Mouse (Mus musculus) heart, embryonic 13.5 days (tissue): Measurements from ENCODE around the gene Pgam1. TPM values are rescaled to one million over a fixed set of nuclear protein-coding genes. Genes with fewer than 3 reads are reported as not detected.
"Not testable (repeated sequence)": the region's sequence is repeated elsewhere in the genome, so short reads cannot be mapped to it uniquely, and the experiment has no call there.

Experiments used
- ATAC-seq: fragments of 200-750 bp; cut with Nextera tagmentation; 2 replicates; pipeline ENCODE4 v1.8.0; 2017; ENCODE audit warnings: moderate TSS enrichment; ENCODE audit not compliant: insufficient number of reproducible peaks, low FRiP score, low TSS enrichment; ENCODE audit errors: extremely low read depth
- H3K27ac ChIP-seq: fragments of 300-500 bp; sonication (generic); replicated peaks from 2 replicates; pipeline ENCODE4 v1.5.1; 2015; ENCODE audit warnings: moderate library complexity, mild to moderate bottlenecking, inconsistent platforms
- H3K27me3 ChIP-seq: fragments of 300-500 bp; sonication (generic); replicated peaks from 2 replicates; pipeline ENCODE4 v1.6.1; 2015; ENCODE audit warnings: mild to moderate bottlenecking, inconsistent platforms
- H3K36me3 ChIP-seq: fragments of 300-500 bp; sonication (generic); 2 replicates; pipeline ENCODE4 v1.6.1; 2015; ENCODE audit warnings: mild to moderate bottlenecking, inconsistent platforms
- H3K4me1 ChIP-seq: fragments of 300-500 bp; sonication (generic); 2 replicates; pipeline ENCODE4 v1.6.1; 2015; ENCODE audit warnings: inconsistent platforms
- H3K4me2 ChIP-seq: fragments of 300-500 bp; sonication (generic); 2 replicates; pipeline ENCODE4 v1.6.1; 2015; ENCODE audit warnings: inconsistent platforms, mild to moderate bottlenecking, moderate library complexity
- H3K4me3 ChIP-seq: fragments of 300-500 bp; sonication (generic); 2 replicates; pipeline ENCODE4 v1.5.1; 2015; ENCODE audit warnings: moderate library complexity, mild to moderate bottlenecking, inconsistent platforms
- H3K9ac ChIP-seq: fragments of 300-500 bp; sonication (generic); 2 replicates; pipeline ENCODE4 v1.6.1; 2015; ENCODE audit warnings: inconsistent platforms, mild to moderate bottlenecking, moderate library complexity
- H3K9me3 ChIP-seq: fragments of 300-500 bp; sonication (generic); 2 replicates; pipeline ENCODE4 v1.6.1; 2016; ENCODE audit warnings: inconsistent platforms
- WGBS: fragments of 180-500 bp; shearing (Covaris S2); methylation state at CpG from one replicate; pipeline ENCODE4 v1.1.7; 2015; ENCODE audit warnings: mixed read lengths; 5-methylcytosine and 5-hydroxymethylcytosine counted together
- polyA plus RNA-seq: library from polyadenylated mRNA; unstranded; fragments of >200 nt; fragmentation: Nextera tagmentation; extraction: Ambion mirVana; gene quantifications from 2 replicates; pipeline ENCODE4 v1.2.1, GENCODE M21; 2015

Gene Pgam1
- 780 and 862 TPM in 2 replicates for polyA plus RNA-seq

GRCm38 (mm10) chr19:41911178-41912073 lies at the start of gene Pgam1:
Pgam1 (plus strand) TSS chr19:41911923.
- Histone ChIP-seq H3K4me1 (peaks cover 43% of the 10 kb centered on the region), H3K4me2 (peak within 1 kb of the TSS; percentile 90), H3K4me3 (peak within 1 kb of the TSS; percentile 97), H3K36me3 (peaks cover 30% of the 10 kb centered on the region), H3K9me3 (no peaks in the 10 kb centered on the region), H3K9ac (peak within 1 kb of the TSS; percentile 100), H3K27ac (peak within 1 kb of the TSS; percentile 97), H3K27me3 (no peaks in the 10 kb centered on the region)
- ATAC-seq: peak; percentile 89
- 5% methylated on average over 54 of the region's 54 CpGs for WGBS

GRCm38 (mm10) chr19:41866707-41867106 lies 45.0 kb upstream of the Pgam1 start:
- no peak overlapping the region for H3K4me3 ChIP-seq
- H3K9me3 ChIP-seq: no peaks in the 10 kb centered on the region
- no peaks in the 10 kb centered on the region for H3K4me1 ChIP-seq
- H3K36me3 ChIP-seq: peaks cover 95% of the 10 kb centered on the region
- H3K4me2 ChIP-seq: no peak overlapping the region
- WGBS: 92% methylated on average over 8 of the region's 8 CpGs
- H3K27ac ChIP-seq: no peak overlapping the region
- no peaks in the 10 kb centered on the region for H3K27me3 ChIP-seq
- no peak overlapping the region for H3K9ac ChIP-seq
- ATAC-seq: no peak

DNA sequence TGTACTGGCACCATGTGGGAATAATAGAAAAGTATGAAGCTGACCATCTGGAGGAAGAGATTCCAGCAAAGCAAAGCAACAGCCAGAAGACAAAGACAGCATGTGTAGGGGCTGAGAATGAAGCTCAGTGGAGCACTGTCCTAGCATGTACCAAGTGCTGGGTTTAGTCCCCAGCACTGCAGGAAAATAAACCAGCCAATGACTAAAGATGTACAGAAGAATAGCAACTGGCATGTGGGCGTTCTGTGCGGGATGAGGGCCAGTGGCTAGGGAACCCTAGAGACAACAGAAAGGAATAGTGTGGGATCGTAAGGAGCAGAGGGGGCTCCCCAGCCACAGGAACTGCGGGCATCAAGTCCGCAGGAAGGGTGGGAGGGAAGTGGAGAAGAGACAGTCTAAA lies 42.4 kb upstream of the Pgam1 start:
- WGBS: 92% methylated on average over 5 of the region's 5 CpGs
- Histone ChIP-seq H3K36me3 (peaks cover 94% of the 10 kb centered on the region), H3K4me1 (no peaks in the 10 kb centered on the region), H3K9me3 (no peaks in the 10 kb centered on the region), H3K4me2 (no peak overlapping the region), H3K27ac (no peak overlapping the region), H3K27me3 (no peaks in the 10 kb centered on the region), H3K9ac (no peak overlapping the region), H3K4me3 (no peak overlapping the region)
- no peak for ATAC-seq

DNA sequence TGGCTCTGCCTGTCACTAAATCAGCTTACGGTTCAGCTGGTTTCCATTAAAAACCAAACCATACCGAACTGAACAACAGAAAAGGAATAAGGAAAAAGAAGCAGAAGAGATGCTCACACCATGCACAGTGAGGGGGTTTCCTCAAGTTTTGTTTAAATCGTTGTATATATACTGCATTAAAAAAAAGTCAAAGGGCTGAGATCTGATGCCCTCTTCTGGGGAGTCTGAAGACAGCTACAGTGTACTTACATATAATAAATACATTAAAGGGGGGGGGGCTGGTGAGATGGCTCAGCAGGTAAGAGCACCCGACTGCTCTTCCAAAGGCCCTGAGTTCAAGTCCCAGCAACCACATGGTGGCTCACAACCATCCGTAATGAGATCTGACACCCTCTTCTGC lies 41.8 kb upstream of the Pgam1 start:
- H3K9me3 ChIP-seq, H3K4me3 ChIP-seq, H3K4me2 ChIP-seq, ATAC-seq, H3K27ac ChIP-seq, H3K27me3 ChIP-seq, H3K9ac ChIP-seq, H3K4me1 ChIP-seq: not testable (repeated sequence)
- H3K36me3 ChIP-seq: peaks cover 94% of the 10 kb centered on the region
- WGBS: 87% methylated on average over 5 of the region's 5 CpGs

DNA sequence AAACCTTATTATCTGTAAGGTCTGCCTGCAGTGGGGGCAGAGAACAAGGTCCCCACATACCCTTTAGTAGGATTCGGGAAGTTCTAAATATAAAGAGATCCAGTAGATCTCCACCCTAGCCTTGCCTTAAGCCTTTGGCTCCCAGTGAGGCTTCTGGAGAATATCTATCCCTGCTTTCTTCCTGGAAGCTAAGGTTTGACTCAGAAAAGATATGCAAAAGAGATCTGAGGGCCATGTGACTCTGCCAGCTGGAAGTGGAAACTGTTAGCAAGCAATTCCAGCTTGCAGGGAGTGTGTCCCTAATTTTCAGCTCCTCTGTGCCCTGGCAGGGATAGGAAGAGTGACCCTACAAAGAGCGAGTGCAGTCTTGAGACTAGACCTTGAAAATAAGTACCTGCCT lies 39.4 kb upstream of the Pgam1 start:
- Histone ChIP-seq H3K4me2 (no peak overlapping the region), H3K4me3 (no peak overlapping the region), H3K27ac (no peak overlapping the region), H3K27me3 (no peaks in the 10 kb centered on the region), H3K36me3 (peaks cover 94% of the 10 kb centered on the region), H3K4me1 (no peaks in the 10 kb centered on the region), H3K9me3 (no peaks in the 10 kb centered on the region), H3K9ac (no peak overlapping the region)
- ATAC-seq: no peak
- 77% methylated on average over 2 of the region's 2 CpGs for WGBS

DNA sequence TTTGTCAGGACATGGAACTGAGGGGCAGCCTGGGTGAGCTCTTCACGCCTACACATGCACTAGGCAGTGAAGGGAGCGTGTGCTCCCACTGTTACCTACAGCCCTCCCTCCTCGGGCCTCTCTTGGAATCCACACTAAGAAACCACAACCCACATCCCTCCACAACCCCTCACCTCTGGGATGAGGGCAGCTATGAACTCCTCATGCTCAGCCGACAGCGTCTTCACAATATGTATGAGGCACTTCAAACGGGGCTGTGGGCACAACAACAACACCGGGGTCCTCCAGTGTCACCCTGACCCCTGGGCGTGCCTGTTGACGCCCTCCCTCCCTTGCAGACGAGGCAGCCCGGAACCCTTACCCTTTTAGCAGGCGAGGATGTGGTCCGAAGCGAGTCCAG lies 37.4 kb upstream of the Pgam1 start:
- ATAC-seq: 0 out of 2 replicates have a peak, but pooled peaks have one; percentile 30

DNA sequence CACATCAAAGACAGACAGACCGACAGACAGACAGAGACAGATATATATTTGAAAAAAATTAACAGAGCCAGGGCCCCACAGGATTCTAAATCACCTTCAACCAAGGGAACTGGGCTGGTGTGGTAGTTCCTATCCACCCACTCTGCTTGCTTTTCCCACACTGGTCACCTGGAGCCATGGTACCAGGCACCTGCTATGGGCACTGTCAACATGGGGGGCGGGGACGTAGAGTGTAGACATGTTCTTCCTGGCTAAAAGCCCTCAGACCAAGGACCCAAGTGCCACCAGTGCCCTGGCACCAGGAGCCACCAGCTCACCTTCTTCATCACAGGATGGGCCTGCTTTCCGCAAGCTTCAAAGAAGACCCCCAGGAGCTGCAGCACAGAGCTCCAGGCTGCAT lies 29.9 kb upstream of the Pgam1 start:
- ATAC-seq: no peak
- H3K27me3 ChIP-seq: no peaks in the 10 kb centered on the region

More for the DNA sequence above, 37.4 kb upstream of the Pgam1 start:
- H3K4me1 ChIP-seq: no peaks in the 10 kb centered on the region
- no peak overlapping the region for H3K27ac ChIP-seq
- H3K9me3 ChIP-seq: no peaks in the 10 kb centered on the region
- peaks cover 87% of the 10 kb centered on the region for H3K36me3 ChIP-seq
- no peak overlapping the region for H3K9ac ChIP-seq
- H3K4me3 ChIP-seq: no peak overlapping the region
- H3K27me3 ChIP-seq: no peaks in the 10 kb centered on the region
- WGBS: 87% methylated on average over 14 of the region's 14 CpGs
- no peak overlapping the region for H3K4me2 ChIP-seq

DNA sequence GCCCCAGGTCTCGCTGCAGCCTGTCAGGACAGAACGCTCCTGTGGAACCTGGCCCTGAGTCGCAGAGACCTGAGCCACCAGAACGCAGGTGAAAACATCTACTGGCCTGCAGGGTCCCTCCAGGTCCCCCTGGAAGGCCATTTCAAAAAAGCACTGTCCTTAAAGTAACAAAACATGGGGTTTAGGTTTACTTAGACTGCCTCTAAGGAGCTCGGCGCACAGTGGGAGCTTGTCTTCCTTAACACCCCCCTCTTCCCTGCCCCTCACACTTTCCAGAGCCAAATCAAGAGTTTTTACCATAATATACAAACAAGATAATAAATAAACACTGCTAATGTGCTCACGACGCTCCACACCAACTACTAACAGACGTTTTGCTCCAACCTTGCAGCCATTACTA lies 27.8 kb upstream of the Pgam1 start:
- Histone ChIP-seq H3K4me2 (no peak overlapping the region), H3K36me3 (peaks cover 85% of the 10 kb centered on the region), H3K9me3 (no peaks in the 10 kb centered on the region), H3K4me1 (no peaks in the 10 kb centered on the region), H3K4me3 (no peak overlapping the region), H3K27me3 (no peaks in the 10 kb centered on the region), H3K9ac (no peak overlapping the region), H3K27ac (no peak overlapping the region)
- ATAC-seq: no peak
- 91% methylated on average over 9 of the region's 9 CpGs for WGBS

More for the DNA sequence above, 29.9 kb upstream of the Pgam1 start:
- H3K9ac ChIP-seq: no peak overlapping the region
- H3K9me3 ChIP-seq: no peaks in the 10 kb centered on the region
- H3K36me3 ChIP-seq: peaks cover 80% of the 10 kb centered on the region
- H3K4me2 ChIP-seq: no peak overlapping the region
- no peak overlapping the region for H3K4me3 ChIP-seq
- no peak overlapping the region for H3K27ac ChIP-seq
- 92% methylated on average over 4 of the region's 4 CpGs for WGBS
- no peaks in the 10 kb centered on the region for H3K4me1 ChIP-seq

DNA sequence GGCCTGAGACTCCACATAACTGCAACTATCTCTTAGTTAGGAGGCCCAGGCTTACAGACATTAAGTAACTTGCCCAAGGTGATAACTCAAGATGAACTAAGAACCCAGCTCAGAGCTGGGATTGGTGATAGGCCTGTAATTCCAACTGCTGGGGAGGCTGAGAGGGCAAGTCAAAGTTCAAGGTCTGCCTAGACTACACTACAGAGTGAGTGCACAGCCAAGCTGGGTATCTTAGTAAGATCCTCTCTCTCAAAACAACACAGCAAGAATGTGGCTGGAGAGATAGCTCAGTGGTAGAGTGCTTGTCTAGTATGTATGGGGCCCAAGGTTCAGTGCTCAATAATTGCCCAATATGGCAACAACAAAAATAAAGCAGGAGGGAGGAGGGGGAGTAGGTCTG lies 23.5 kb upstream of the Pgam1 start:
- no peak overlapping the region for H3K9ac ChIP-seq
- H3K36me3 ChIP-seq: peaks cover 80% of the 10 kb centered on the region
- no peaks in the 10 kb centered on the region for H3K9me3 ChIP-seq
- H3K4me1 ChIP-seq: no peaks in the 10 kb centered on the region
- no peak overlapping the region for H3K4me2 ChIP-seq
- no peak overlapping the region for H3K27ac ChIP-seq
- ATAC-seq: no peak
- H3K4me3 ChIP-seq: no peak overlapping the region
- H3K27me3 ChIP-seq: no peaks in the 10 kb centered on the region

DNA sequence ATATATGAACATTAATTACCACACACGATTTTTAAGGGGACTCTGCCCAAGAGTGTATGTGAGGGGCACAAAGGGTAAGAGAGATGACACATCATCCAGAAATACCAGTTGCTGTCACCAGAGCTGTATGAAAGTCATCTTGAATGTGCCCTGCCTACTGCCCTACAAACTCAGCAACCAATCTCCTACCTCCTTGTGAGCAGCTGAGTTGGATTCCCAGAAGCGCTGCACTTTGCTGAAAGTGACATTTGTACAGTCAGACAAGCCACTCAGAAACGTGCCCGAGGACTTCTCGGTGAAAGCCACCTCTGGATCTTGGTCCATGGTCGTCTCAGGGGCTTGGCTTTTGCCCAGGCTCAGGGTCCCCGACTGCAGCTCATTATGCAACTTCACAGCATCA lies 16.8 kb upstream of the Pgam1 start:
- H3K27me3 ChIP-seq: no peaks in the 10 kb centered on the region
- peaks cover 18% of the 10 kb centered on the region for H3K4me1 ChIP-seq
- H3K9ac ChIP-seq: peak overlapping the region; percentile 85
- no peaks in the 10 kb centered on the region for H3K9me3 ChIP-seq
- H3K4me3 ChIP-seq: peak overlapping the region; percentile 88
- H3K36me3 ChIP-seq: peaks cover 16% of the 10 kb centered on the region
- no peak overlapping the region for H3K27ac ChIP-seq
- WGBS: 39% methylated on average over 7 of the region's 7 CpGs
- peak overlapping the region; percentile 93 for H3K4me2 ChIP-seq
- no peak for ATAC-seq

GRCm38 (mm10) chr19:41895460-41896318 lies 16.0 kb upstream of the Pgam1 start, which contains the start of gene Rrp12:
Rrp12 (minus strand) TSS chr19:41896173.
- Histone ChIP-seq H3K27me3 (no peaks in the 10 kb centered on the region), H3K36me3 (peaks cover 9% of the 10 kb centered on the region), H3K4me3 (peak within 1 kb of the TSS; percentile 88), H3K9me3 (no peaks in the 10 kb centered on the region), H3K4me1 (peaks cover 18% of the 10 kb centered on the region), H3K4me2 (peak within 1 kb of the TSS; percentile 93), H3K9ac (peak within 1 kb of the TSS; percentile 85), H3K27ac (peak within 1 kb of the TSS; percentile 44; the same call in 1 of the 2 replicates)
- ATAC-seq: peak; percentile 63; the same call in 1 of the 2 replicates
- WGBS: 1% methylated on average over 46 of the region's 46 CpGs
